Mouse (Mus musculus) embryonic facial prominence, embryonic 15.5 days (tissue): Measurements from ENCODE around the gene Traf5. TPM values are rescaled to one million over a fixed set of nuclear protein-coding genes. Genes with fewer than 3 reads are reported as not detected.

Source experiments
- ATAC-seq: fragments of 200-750 bp; cut with Nextera tagmentation; 2 replicates; pipeline ENCODE4 v1.8.0; 2017; ENCODE audit warnings: low read depth, moderate TSS enrichment; ENCODE audit not compliant: insufficient number of reproducible peaks, low FRiP score, low TSS enrichment
- H3K27ac ChIP-seq: fragments of 300-500 bp; sonication (generic); replicated peaks from 2 replicates; pipeline ENCODE4 v1.5.1; 2015; ENCODE audit warnings: mild to moderate bottlenecking, inconsistent platforms
- H3K27me3 ChIP-seq: fragments of 300-500 bp; sonication (generic); 2 replicates; pipeline ENCODE4 v1.6.1; 2015; ENCODE audit warnings: inconsistent platforms
- H3K36me3 ChIP-seq: fragments of 300-500 bp; sonication (generic); 2 replicates; pipeline ENCODE4 v1.6.1; 2015; ENCODE audit warnings: mild to moderate bottlenecking, inconsistent platforms
- H3K4me1 ChIP-seq: fragments of 300-500 bp; sonication (generic); 2 replicates; pipeline ENCODE4 v1.6.1; 2015; ENCODE audit warnings: inconsistent platforms
- H3K4me2 ChIP-seq: fragments of 300-500 bp; sonication (generic); replicated peaks from 2 replicates; pipeline ENCODE4 v1.6.1; 2015; ENCODE audit warnings: mild to moderate bottlenecking, inconsistent platforms
- H3K4me3 ChIP-seq: fragments of 300-500 bp; sonication (generic); replicated peaks from 2 replicates; pipeline ENCODE4 v1.5.1; 2015; ENCODE audit warnings: mild to moderate bottlenecking, inconsistent platforms
- H3K9ac ChIP-seq: fragments of 300-500 bp; sonication (generic); 2 replicates; pipeline ENCODE4 v1.6.1; 2015; ENCODE audit warnings: inconsistent platforms
- H3K9me3 ChIP-seq: fragments of 300-500 bp; sonication (generic); replicated peaks from 2 replicates; pipeline ENCODE4 v1.6.1; 2016; ENCODE audit warnings: inconsistent platforms
- WGBS: fragments of 180-500 bp; shearing (Covaris S2); methylation state at CpG from one replicate; pipeline ENCODE4 v1.1.7; 2015; 5-methylcytosine and 5-hydroxymethylcytosine counted together
- polyA plus RNA-seq: library from polyadenylated mRNA; unstranded; fragments of >200 nt; fragmentation: Nextera tagmentation; extraction: Ambion mirVana; gene quantifications from 2 replicates; pipeline ENCODE4 v1.2.1, GENCODE M21; 2015

Traf5 gene
- polyA plus RNA-seq, result 24.9 and 26.9 TPM in 2 replicates

GRCm38 (mm10) chr1:192091806-192092772 lies at the start of gene Traf5:
TSS of gene Traf5 (minus strand) at chr1:192092559.
- Histone ChIP-seq H3K27me3 (no peaks in the 10 kb centered on the region), H3K4me3 (peak within 1 kb of the TSS; percentile 74), H3K9me3 (no peaks in the 10 kb centered on the region), H3K4me1 (peaks cover 45% of the 10 kb centered on the region), H3K9ac (peak within 1 kb of the TSS; percentile 70), H3K4me2 (peak within 1 kb of the TSS; percentile 81), H3K27ac (peak within 1 kb of the TSS; percentile 90), H3K36me3 (no peaks in the 10 kb centered on the region)
- ATAC-seq, result peak; percentile 95
- 1% methylated on average over 63 of the region's 63 CpGs for WGBS

DNA sequence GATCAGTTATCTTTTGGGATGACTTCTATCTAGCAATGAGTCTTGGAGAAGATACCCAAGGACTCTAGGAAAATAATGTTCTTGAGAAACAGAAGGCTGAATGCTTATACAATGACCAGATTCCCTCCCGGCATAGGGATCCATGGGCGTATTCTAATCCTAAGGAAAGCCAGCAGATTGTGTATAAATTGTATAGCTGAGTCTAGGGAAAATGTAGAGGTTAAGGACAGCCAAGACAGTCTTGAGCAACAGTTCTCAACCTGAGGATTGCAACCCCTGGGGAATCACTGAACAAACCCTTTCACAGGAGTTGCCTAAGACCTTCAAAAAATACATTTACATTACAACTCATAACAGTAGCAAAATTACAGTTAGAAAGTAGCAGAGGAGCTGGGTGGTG lies 48.0 kb upstream of the Traf5 start:
- 99% methylated on average over 2 of the region's 2 CpGs for WGBS
- Histone ChIP-seq H3K9me3 (no peaks in the 10 kb centered on the region), H3K27ac (no peak overlapping the region), H3K27me3 (no peaks in the 10 kb centered on the region), H3K9ac (no peak overlapping the region), H3K36me3 (no peaks in the 10 kb centered on the region), H3K4me1 (peaks cover 18% of the 10 kb centered on the region; the same call in 1 of the 2 replicates), H3K4me2 (no peak overlapping the region), H3K4me3 (no peak overlapping the region)
- no peak for ATAC-seq

DNA sequence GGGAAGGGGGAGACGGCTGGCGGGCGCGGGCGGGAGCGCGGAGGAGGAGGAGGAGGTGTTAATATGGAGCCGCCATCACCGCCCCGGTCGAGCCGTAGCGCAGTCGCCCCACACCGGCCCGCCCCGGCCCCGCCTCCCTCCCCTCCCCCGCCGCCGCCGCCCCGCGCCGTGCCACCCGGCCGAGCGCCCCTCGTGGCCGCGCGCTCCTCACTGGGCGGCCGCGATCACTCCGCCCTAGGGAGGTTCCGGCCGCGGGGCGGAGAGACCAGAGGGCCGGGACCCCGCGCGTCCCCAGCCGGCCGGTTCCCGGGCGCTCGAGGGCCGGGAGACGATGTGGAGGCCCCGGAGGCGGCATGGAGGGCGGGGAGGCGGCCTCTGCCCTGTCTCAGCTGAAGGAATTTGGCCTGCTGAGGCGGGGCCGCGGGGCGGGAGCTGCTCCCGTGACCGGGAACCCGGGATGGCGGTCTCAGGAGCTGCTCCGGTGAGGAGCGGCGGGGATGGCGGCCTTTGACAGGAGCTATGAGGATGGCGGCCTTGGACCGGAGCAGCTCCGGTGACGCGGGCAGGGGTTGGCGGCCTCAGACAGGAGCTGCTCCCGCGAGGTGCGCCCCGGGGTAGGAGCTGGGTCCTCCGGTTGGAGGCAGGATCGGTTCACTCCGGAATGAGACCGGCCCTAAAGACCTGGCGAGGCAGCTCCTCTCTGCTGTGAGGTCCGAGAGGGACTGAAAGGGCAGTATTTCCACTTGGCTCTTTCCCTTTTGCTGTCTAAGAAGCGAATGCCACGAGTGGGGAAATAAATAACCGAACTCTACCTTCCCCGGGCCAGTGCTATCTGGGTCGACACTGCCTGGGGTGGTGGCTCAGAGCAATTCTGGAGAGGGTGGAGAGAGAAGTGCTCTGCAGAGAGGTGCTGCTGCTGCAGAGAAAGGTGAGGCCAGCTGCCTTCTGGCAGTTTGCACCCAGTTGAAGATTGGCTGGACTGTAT lies 45.9 kb upstream of the Traf5 start, which contains the start of gene Rcor3:
TSS of gene Rcor3 (minus strand) at position 137 of the 985 bp plus-strand sequence.
- H3K9ac ChIP-seq, result peak within 1 kb of the TSS; percentile 64
- H3K4me2 ChIP-seq, result peak within 1 kb of the TSS; percentile 74
- H3K9me3 ChIP-seq, result no peaks in the 10 kb centered on the region
- peak; percentile 87 for ATAC-seq
- H3K27ac ChIP-seq, result peak within 1 kb of the TSS; percentile 98
- no peaks in the 10 kb centered on the region for H3K36me3 ChIP-seq
- under 1% methylated on average over 53 of the region's 88 CpGs for WGBS
- no peaks in the 10 kb centered on the region for H3K27me3 ChIP-seq
- peak within 1 kb of the TSS; percentile 74 for H3K4me3 ChIP-seq
- H3K4me1 ChIP-seq, result peaks cover 18% of the 10 kb centered on the region; the same call in 1 of the 2 replicates

GRCm38 (mm10) chr1:192137291-192137925 lies 45.0 kb upstream of the Traf5 start:
- Histone ChIP-seq H3K9ac (peak overlapping the region; percentile 64), H3K36me3 (no peaks in the 10 kb centered on the region), H3K9me3 (no peaks in the 10 kb centered on the region), H3K4me1 (peaks cover 18% of the 10 kb centered on the region; the same call in 1 of the 2 replicates), H3K4me2 (peak overlapping the region; percentile 74), H3K27me3 (no peaks in the 10 kb centered on the region), H3K27ac (peak overlapping the region; percentile 98), H3K4me3 (peak overlapping the region; percentile 74)
- under 1% methylated on average over 50 of the region's 61 CpGs for WGBS
- ATAC-seq, result peak; percentile 20; the same call in 1 of the 2 replicates

GRCm38 (mm10) chr1:192136561-192137290 lies 44.4 kb upstream of the Traf5 start:
- peak overlapping the region; percentile 98 for H3K27ac ChIP-seq
- WGBS, result 1% methylated on average over 52 of the region's 55 CpGs
- peaks cover 18% of the 10 kb centered on the region; the same call in 1 of the 2 replicates for H3K4me1 ChIP-seq
- peak; percentile 91 for ATAC-seq
- H3K4me2 ChIP-seq, result peak overlapping the region; percentile 74
- no peaks in the 10 kb centered on the region for H3K9me3 ChIP-seq
- H3K4me3 ChIP-seq, result peak overlapping the region; percentile 74
- peak overlapping the region; percentile 64 for H3K9ac ChIP-seq
- H3K36me3 ChIP-seq, result no peaks in the 10 kb centered on the region
- no peaks in the 10 kb centered on the region for H3K27me3 ChIP-seq

DNA sequence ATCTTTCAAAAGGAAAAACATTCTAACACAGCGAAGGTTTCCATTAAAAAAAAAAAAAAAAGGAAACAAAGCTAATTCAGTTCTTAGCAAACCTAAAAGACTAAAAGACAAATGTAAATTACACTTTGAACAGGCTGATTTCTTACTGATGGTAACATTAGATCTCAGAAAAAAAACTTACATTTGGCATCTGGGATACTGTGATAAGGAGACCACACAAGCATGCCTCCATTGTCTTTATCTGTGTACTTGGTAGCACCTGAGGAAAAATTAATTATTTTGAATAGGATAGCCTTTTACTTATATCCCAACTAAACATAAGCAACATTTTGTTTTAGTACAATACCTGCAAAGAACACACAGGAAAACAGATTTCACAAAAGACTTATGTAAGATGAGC lies 37.8 kb upstream of the Traf5 start:
- Histone ChIP-seq H3K9ac (no peak overlapping the region), H3K4me1 (no peaks in the 10 kb centered on the region), H3K27me3 (no peaks in the 10 kb centered on the region), H3K9me3 (no peaks in the 10 kb centered on the region), H3K36me3 (peaks cover 16% of the 10 kb centered on the region), H3K4me3 (no peak overlapping the region), H3K27ac (no peak overlapping the region), H3K4me2 (no peak overlapping the region)
- 93% methylated on average over 1 of the region's 1 CpGs for WGBS
- ATAC-seq, result no peak

GRCm38 (mm10) chr1:192128343-192128742 lies 36.0 kb upstream of the Traf5 start:
- WGBS, result 86% methylated on average over 8 of the region's 8 CpGs
- no peak overlapping the region for H3K4me2 ChIP-seq
- ATAC-seq, result no peak
- H3K27ac ChIP-seq, result no peak overlapping the region
- H3K9ac ChIP-seq, result no peak overlapping the region
- no peak overlapping the region for H3K4me3 ChIP-seq
- no peaks in the 10 kb centered on the region for H3K9me3 ChIP-seq
- H3K27me3 ChIP-seq, result no peaks in the 10 kb centered on the region
- no peaks in the 10 kb centered on the region for H3K4me1 ChIP-seq
- peaks cover 27% of the 10 kb centered on the region for H3K36me3 ChIP-seq

- 91% methylated on average over 6 of the region's 6 CpGs for WGBS
- no peak overlapping the region for H3K4me2 ChIP-seq
- H3K9ac ChIP-seq, result no peak overlapping the region
- no peaks in the 10 kb centered on the region for H3K9me3 ChIP-seq
- H3K36me3 ChIP-seq, result peaks cover 45% of the 10 kb centered on the region
- ATAC-seq, result no peak
- no peaks in the 10 kb centered on the region for H3K27me3 ChIP-seq
- H3K4me3 ChIP-seq, result no peak overlapping the region
- H3K4me1 ChIP-seq, result no peaks in the 10 kb centered on the region
- H3K27ac ChIP-seq, result no peak overlapping the region
Measured at GRCm38 (mm10) chr1:192125761-192126160, 33.4 kb upstream of the Traf5 start.

DNA sequence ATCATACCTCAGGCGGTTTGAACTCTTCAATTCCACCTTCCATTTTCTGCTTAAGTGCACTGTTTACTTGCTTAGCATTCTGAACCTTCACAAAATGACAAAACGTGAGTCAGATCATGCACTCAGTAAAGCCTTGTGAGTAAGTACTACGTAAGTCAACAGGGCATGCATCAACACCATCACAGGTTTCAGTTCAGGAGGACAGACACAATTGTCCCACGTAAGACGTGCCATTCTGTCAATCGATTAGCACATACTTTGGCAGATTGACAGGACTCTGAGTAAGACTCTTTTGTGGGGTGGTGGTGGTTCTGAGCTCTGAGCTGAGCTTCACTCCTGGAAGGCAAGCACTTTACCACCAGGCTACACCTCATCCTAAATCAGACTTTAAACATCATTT lies 23.9 kb upstream of the Traf5 start:
- H3K4me3 ChIP-seq, result no peak overlapping the region
- no peak overlapping the region for H3K9ac ChIP-seq
- no peak for ATAC-seq
- H3K27ac ChIP-seq, result no peak overlapping the region
- H3K36me3 ChIP-seq, result peaks cover 74% of the 10 kb centered on the region
- no peak overlapping the region for H3K4me2 ChIP-seq
- H3K27me3 ChIP-seq, result no peaks in the 10 kb centered on the region
- 91% methylated on average over 6 of the region's 6 CpGs for WGBS
- no peaks in the 10 kb centered on the region for H3K9me3 ChIP-seq
- H3K4me1 ChIP-seq, result no peaks in the 10 kb centered on the region

DNA sequence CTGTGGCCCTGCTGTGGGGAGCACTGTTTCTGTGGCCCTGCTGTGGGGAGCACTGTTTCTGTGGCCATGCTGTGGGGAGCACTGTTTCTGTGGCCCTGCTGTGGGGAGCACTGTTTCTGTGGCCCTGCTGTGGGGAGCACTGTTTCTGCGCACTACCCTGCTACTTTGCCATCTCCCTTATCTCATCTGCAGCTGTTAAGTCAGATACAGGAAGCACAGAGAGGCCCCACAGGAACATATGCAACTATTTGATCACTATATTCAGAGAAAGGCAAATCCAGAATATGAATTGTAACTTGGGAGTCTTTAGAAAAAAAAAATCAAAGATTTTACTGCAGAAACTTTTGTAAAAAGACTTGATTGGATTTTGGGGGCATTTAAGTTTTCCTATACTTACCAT lies 23.0 kb upstream of the Traf5 start:
- peaks cover 72% of the 10 kb centered on the region for H3K36me3 ChIP-seq
- WGBS, result 88% methylated on average over 1 of the region's 1 CpGs

More for the DNA sequence above, 23.0 kb upstream of the Traf5 start:
- no peak for ATAC-seq
- Histone ChIP-seq H3K27ac (no peak overlapping the region), H3K4me3 (no peak overlapping the region), H3K4me2 (no peak overlapping the region), H3K4me1 (no peaks in the 10 kb centered on the region), H3K9me3 (no peaks in the 10 kb centered on the region), H3K9ac (no peak overlapping the region), H3K27me3 (no peaks in the 10 kb centered on the region)
